Mouse (Mus musculus): ENCODE measurements around the gene Pglyrp2.

Gene Pglyrp2

DNA sequence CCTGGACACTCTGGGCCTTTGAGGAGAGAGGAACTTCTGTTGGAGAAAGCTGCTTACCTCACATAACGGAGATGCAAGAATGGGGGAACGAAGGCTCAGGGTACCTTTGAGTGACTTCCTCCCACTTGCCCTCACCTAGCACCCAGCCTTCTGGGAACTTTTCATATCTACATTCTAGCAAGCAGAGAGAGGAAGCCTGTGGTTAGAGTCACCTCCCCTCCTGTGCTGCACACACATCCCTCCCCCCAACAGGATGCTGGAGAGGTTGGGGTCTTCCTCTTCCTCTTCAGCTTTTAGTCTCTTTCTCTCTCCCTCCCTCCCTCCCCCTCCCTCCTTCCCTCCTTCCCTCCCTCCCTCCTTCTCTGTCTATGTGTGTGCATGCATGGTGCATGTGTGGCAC is at the start of gene Pglyrp2:
Gene Pglyrp2 (minus strand): TSS at position 134 of the 400 bp plus-strand sequence.
- DNase-seq = peak; percentile 76 to 92

DNA sequence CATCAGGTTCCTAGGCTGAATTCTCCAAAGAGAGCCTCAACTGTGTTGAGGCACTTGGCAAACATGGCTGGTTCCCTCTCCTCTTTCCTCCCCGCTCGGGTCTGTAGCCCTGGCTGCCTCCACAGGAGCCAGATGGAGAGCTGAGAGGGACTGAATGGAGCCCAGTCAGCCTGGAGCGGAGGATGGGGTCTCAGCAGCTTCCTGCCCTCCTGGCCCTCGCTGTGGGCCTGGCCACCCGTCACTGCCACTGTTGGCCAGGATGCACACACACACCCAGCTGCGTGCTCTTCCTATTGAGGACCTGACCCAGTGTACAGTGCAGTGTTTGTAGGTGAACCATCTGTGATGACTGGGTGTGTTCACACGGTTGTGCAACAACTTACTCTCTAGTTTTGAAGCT is 48.2 kb upstream of the Pglyrp2 start:
- no peak for DNase-seq

DNA sequence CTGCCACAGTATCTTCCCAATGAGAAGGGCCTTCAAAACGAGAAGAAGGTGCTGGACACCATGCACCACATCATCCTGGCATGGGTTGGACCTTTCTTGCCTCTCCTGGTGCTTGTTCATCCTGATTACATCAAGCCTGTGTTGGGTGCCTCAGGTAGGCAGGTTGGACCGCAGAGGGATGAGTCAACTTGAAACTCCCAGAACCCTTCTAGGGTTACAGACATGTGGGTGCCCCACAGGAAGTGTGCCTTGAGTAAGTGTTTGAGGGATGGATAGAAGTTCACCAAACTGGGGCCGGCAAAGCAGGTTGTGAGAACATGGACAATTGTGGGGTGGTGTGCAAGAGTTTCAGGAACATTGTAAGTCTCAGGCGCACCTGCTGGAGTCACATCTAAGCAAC is 46.8 kb upstream of the Pglyrp2 start:
- no peak for DNase-seq

- no peak for DNase-seq
Observed at GRCm38 (mm10) chr17:32468494-32468893, 44.5 kb upstream of the Pglyrp2 start.

DNA sequence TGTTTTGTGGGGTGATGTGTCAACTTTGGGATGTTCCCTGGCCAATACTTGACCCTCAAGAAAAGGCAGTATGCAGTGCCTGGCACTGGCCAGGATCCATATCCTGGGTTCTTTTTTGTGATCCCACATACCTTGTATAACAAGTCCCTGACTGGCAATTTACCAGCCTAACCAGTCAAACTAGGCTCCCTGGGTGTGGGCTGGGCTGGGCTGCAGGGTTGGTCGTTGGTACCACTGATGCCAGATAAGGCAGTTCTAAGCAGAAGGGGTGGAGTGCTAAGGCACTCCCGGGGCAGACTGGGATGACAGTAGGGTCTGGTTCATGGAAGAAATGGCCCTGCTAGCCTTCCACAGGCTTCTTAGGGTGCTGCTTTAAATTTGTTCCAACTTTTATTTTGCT is 31.0 kb upstream of the Pglyrp2 start:
- DNase-seq = no peak

- no peak for DNase-seq
Observed at GRCm38 (mm10) chr17:32454188-32454587, 30.2 kb upstream of the Pglyrp2 start.

- DNase-seq = peak in 1 of 2 experiments; percentile 16
Observed at GRCm38 (mm10) chr17:32452482-32452881, 28.5 kb upstream of the Pglyrp2 start, which contains the start of gene Cyp4f39. Gene Cyp4f39 (plus strand): TSS chr17:32452723.

- no peak for DNase-seq
Observed at GRCm38 (mm10) chr17:32450844-32451537, 27.0 kb upstream of the Pglyrp2 start.

DNA sequence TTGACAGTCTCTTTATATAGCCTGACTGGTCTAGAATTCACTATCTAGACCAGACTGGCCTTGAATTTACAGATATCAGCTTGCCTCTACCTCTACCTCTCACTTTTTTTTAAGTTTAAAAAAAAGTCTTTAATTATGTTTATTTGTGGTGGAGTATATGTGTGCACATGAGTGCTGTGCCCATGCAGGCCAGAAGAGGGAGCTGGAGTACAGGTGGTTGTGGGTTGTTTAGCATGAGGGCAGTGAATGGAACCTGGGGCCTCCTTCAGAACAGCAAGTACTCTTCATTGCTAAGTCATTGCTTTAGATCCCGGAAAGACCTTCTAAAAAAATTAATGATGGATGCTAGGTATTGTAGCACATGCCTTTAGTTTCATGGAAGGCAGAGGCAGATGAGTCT is 25.1 kb upstream of the Pglyrp2 start:
- DNase-seq = no peak

DNA sequence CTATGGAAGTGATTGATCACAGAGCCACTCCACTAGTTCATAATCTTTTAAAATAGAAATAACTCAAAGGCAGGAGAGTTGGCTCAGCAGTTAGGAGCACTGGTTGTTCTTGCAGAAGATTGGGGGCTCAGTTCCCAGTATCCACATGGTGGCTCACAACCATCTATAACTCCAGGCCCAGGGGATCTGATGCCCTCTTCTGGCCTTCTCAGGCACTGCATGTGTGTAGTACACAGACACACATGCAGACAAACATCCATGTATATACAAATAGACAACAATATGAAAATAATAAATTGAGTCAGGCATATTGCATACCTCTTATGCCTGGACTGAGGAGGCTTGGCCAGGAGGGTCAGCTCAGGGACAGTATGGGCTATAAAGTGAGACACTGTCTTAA is 23.2 kb upstream of the Pglyrp2 start:
- no peak for DNase-seq

DNA sequence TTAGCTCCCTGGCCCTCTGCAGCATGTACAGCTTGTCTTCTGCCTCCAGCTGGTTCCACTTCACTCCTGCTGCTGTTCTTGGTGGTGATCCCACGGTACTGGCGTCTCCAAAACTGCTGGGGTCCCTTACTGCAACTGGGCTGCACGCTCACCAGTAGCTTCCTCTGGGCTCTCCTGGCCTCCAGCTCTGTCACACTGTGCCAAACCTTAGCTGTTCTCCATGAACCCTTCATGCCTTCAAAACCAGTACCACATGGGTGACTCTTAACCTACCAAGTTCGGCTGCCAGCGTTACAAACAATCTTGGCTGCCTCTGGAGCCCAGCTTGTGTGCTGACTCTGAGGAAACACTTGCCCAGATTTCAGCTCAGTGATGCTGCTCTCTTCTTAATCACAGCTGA is 21.0 kb upstream of the Pglyrp2 start:
- DNase-seq = no peak

GRCm38 (mm10) chr17:32443245-32443644 is 19.3 kb upstream of the Pglyrp2 start:
- DNase-seq = no peak

- no peak for DNase-seq
Observed at GRCm38 (mm10) chr17:32437106-32437505, 13.1 kb upstream of the Pglyrp2 start.

DNA sequence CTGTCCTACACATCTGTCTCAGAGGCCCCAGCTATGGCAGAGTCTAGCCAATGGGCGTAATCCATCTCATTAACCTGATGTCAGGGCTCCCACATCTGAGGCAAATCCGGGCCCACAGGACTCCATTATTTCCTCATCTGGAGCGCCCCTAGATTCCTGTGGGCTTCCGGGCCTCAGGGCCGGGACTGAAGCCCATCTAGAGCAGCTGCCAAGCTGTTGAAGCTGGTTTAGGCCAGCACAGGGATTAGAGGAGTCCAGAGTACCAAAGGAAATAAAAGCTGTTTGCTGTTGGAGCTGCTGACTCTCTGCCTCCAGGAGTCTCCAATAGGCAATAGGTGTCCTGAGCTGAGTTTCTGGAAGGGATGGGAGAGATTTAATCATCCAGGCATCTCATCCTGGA is 11.2 kb upstream of the Pglyrp2 start:
- no peak for DNase-seq

DNA sequence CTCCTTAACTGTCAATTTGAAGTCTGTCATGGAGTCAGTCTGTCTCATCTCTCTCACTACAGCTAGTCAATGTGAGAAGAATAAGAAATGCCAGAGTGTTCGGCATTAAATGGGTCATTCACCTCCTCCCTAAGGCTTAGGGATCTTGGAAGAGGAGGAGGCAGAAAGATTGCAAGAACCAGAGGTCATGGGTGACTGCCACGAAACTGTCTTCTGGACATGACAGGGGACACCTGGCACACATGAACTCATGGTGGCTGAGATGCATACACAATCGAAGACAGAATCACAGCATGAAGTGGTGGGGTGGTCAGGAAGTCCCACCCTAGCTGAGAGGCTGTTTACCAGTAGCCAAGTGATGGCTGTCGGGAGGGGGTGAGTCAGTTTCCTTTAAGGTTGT is 10.4 kb upstream of the Pglyrp2 start:
- no peak for DNase-seq

DNA sequence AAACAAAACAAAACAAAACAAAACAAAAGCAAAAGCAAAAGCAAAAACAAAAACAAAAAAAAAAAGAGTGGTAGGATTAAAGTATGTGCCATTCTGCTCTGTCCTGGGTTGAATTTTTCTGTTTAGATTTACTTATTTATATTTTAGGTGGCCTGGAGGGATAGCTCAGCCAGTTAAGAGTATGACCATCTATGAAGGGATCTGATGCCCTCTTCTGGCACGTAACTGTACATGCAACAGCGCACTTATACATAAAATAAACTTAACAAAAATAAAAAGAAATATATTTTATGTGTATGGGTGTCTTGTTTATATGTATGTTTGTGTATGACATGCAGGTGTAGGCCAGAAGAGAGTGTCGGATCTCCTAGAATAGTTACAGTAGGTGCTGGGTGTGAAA is 8.0 kb upstream of the Pglyrp2 start:
- DNase-seq = no peak

DNA sequence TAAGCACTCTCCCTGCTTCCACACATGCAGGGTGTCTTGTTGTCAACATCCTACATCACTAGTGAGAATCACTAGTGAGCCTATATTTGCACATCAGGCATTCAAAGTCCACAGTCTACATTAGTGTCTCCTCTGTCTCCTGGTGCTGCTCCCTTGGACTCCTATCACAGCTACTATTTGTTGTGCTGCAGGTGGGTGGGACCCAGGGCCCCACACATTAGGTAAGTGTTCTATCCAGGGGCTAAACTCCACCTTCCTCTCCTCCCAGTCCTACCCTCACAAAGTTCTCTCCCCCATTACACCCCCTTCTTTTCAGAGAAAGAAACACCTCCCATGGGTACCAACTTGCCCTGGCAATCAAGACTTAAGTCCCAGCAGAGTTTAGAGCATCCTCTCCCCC is 2.6 kb upstream of the Pglyrp2 start:
- DNase-seq = no peak

DNA sequence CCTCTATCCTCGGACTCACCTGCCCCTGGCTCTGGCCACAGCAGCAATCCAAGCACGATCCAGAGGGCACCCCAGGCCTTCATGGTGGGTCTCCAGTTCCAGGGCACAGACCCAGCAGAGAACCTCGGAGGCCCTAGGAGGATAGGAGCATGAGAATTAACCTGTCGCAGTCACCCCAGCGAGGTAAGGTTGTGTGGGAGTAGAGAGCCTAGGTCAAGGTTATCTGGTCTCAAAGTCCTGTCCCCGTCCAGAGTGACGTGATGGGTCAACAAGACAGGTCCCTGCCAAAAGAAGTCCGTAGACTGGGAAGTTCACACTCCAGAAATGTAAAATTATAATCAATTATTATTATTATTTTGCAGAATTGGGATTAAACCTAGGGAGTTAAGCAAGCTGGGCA is 3.2 kb downstream of the Pglyrp2 start:
- DNase-seq = no peak

- no peak for DNase-seq
Observed at GRCm38 (mm10) chr17:32419989-32420388, 4.0 kb downstream of the Pglyrp2 start.

DNA sequence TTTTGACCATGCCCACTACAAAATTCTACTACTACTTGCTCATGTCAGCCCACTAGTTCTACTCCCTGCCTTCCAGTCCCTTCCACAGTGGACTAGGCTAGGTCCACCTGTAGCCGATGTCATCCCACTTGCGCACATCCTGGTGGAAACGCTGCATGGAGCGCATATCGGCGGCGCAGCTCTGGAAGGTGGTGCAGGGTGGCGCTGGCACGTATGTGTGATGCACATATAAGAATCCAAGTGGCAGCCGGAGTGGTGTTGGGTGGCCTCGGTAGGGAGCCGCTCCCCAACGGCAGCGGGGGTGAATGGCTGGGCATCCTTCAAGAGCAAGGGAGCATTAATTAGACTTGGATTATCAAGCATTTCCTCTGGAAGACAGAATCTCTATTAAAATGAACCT is 7.2 kb downstream of the Pglyrp2 start:
- DNase-seq = no peak

DNA sequence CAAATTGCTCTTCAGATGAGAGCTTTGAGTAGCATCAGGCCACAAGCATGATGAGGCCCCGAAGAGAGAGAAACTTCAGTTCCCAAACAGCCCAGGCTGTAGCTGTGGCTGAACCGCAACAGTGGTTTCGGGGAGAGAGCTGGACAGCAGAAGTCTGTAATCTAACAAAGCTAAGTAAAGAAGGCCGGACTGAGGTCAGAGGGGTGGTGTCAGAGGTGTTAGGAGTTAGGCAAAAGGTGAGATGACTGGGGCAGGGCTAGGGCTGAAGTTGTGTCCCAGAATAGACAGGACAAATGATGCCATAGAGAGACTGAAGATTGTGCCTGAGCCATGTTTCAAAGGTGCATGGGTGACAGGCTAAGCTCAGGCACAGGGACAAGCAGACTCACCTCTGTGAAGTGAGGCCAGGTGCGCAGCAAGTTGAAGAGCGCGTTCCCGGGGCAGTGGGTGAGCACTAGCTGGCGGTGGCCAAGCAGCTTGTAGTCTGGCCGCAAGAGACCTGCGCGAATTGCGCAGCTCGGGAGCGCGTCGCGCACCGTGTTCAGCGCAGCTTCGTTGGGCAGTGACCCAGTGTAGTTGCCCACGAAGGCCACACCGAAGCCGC is 8.4 kb downstream of the Pglyrp2 start:
- no peak for DNase-seq

DNA sequence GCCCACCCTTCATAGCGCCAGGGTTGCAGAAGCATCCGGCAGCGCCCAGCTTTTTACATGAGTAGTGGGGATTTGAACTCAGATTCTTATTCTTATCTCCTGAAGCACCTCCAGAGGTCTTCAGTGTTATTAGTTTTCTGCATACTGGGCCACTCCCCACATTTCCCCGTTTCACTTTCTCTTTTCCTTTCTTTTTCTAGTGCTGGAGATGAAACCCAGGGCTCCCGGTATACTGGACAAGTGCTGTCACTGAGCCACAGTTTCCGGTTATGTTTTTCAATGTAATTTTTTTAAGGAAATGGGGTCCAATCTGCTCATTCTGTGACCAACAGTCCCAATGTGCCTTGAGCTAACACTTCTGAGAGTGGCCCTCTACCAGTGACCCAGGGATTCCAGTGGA is 12.1 kb downstream of the Pglyrp2 start:
- DNase-seq = no peak

DNA sequence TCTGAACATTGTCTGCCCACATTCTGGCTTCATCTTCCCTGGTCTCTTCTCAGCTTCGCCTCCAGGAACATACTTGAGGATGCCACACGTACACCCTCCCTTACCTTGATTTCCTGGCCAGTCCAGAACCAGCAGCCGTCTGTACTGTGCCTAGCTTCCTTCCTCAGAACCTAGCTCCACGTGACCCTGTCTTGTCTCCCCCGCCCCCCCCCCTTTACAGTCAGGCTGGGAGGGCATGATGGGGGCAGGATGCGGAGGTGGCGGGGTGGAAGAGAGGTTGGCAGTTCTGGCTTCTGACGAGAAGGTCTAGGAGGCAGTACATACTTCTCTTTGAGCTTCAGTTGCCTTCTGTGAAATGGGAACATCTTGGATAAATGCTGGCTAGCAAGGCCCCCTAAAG is 20.6 kb downstream of the Pglyrp2 start, which contains the start of gene Rasal3:
Gene Rasal3 (minus strand): TSS at position 167 of the 400 bp plus-strand sequence.
- peak; percentile 68 to 79 for DNase-seq

DNA sequence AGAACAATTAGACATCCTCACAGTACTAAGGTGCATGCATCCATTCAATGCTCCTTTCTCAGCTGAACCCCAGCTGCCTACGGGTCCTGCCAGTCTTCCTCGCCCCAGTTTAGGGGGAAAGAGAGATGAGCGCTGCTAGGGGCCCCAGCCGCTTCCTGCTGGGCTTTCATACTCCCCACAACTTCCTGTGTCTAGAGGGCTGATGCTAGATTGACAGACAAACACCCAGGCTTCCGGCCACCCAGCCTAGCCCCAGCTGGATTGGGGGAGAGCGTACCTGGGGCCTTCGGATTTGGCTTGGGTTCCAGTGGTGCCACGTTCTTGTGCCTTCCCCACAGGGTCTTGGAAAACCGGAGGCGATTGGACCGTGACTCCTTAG is 21.2 kb downstream of the Pglyrp2 start:
- peak; percentile 80 to 89 for DNase-seq

All from thymus, adult 18-20 months (tissue).